Comparison of ENCODE assay signal across 8 mouse cellular contexts in genomic region chr12:85825361-85825760, GRCm38 (mm10). TPM values are rescaled to one million over a fixed set of nuclear protein-coding genes. Genes with fewer than 3 reads are reported as not detected.
A peak's percentile ranks its signal among the peaks of the same experiment; 100 is the strongest.
DNase-seq lines count a peak whose midpoint lies in the region; ATAC-seq and TF ChIP-seq lines count a peak whose summit lies in the region.

No protein-coding gene starts in this region.

- ATAC-seq in hindbrain, postnatal 0 days: no peak
- ATAC-seq in erythroid progenitor cell, adult 5-6 weeks (replicated peaks; ENCODE audit: low FRiP score, poor library complexity, severe bottlenecking): no peak

- no peak for DNase-seq in left cerebral cortex, adult 2 months (ENCODE audit: extremely low spot score in 1 of 2, low spot score in 2 of 2)
- DNase-seq in left cerebral cortex, postnatal 10 days (ENCODE audit: extremely low spot score in 1 of 2, low spot score in 2 of 2): no peak
- peak; percentile 9 for DNase-seq in hindbrain, postnatal 0 days (ENCODE audit: low spot score)
- DNase-seq in adrenal gland, postnatal 14 days: no peak
- no peak for DNase-seq in kidney, adult 9 months

- no peaks in the 10 kb centered on the region for H3K27me3 ChIP-seq in hindbrain, postnatal 0 days (ENCODE audit: insufficient read depth, low read length)
- no peaks in the 10 kb centered on the region for H3K27me3 ChIP-seq in myocyte (ENCODE audit: control insufficient read depth, insufficient read depth, insufficient read length)

- peak overlapping the region; percentile 96 for H3K27ac ChIP-seq in left cerebral cortex, adult 2 months
- peak overlapping the region; percentile 32; the same call in 1 of the 2 replicates for H3K27ac ChIP-seq in cortical plate, adult 2 months (ENCODE audit: insufficient read depth, low read length)
- H3K27ac ChIP-seq in hindbrain, postnatal 0 days: peak overlapping the region; percentile 92

- H3K4me3 ChIP-seq in left cerebral cortex, adult 2 months: peak overlapping the region; percentile 59
- peak overlapping the region; percentile 47 for H3K4me3 ChIP-seq in cortical plate, adult 2 months (ENCODE audit: insufficient read depth, low read length)
- peak overlapping the region; percentile 55 for H3K4me3 ChIP-seq in hindbrain, postnatal 0 days (ENCODE audit: low read length)
- peak overlapping the region; percentile 74 for H3K4me3 ChIP-seq in myocyte

- peaks cover 1% of the 10 kb centered on the region; the same call in 1 of the 2 replicates for H3K4me1 ChIP-seq in cortical plate, adult 2 months (ENCODE audit: control insufficient read depth, insufficient read depth, low read length)
- peaks cover 5% of the 10 kb centered on the region; the same call in 1 of the 2 replicates for H3K4me1 ChIP-seq in hindbrain, postnatal 0 days (ENCODE audit: insufficient read depth, low read length)

- no peak for TF ChIP-seq POLR2A in cortical plate, adult 2 months (IDR thresholded peaks at IDR 0.05; ENCODE audit: extremely low read depth, insufficient read depth, low read length)
- no peak for TF ChIP-seq POLR2A in myocyte (IDR thresholded peaks at IDR 0.05; ENCODE audit: insufficient read length, low read depth)

- H3K9me3 ChIP-seq in hindbrain, postnatal 0 days (ENCODE audit: low read length): no peaks in the 10 kb centered on the region

- intact Hi-C loops in left cerebral cortex, adult 2 months (cut with DNase I): no loop called here
- intact Hi-C loops in left cerebral cortex, postnatal 10 days (cut with DNase I): no loop called here

- peak overlapping the region; percentile 81 for H3K4me2 ChIP-seq in hindbrain, postnatal 0 days (ENCODE audit: low read depth, low read length)
- H3K4me2 ChIP-seq in myocyte (ENCODE audit: low read depth): peak overlapping the region; percentile 98

- H3K9ac ChIP-seq in hindbrain, postnatal 0 days (replicated peaks; ENCODE audit: low read length): peak overlapping the region; percentile 81

- peaks cover 39% of the 10 kb centered on the region for H3K79me2 ChIP-seq in myocyte (ENCODE audit: control insufficient read depth, insufficient read depth)

- WGBS in hindbrain, postnatal 0 days: 10% methylated on average over 8 of the region's 8 CpGs

- peak overlapping the region; percentile 70 for H3ac ChIP-seq in myocyte (ENCODE audit: control insufficient read depth, insufficient read length)

- H3K36me3 ChIP-seq in hindbrain, postnatal 0 days (ENCODE audit: insufficient read depth, low read length): peaks cover 10% of the 10 kb centered on the region; the same call in 1 of the 2 replicates
- H3K36me3 ChIP-seq in myocyte (ENCODE audit: control insufficient read depth, insufficient read depth): peaks cover 25% of the 10 kb centered on the region

- TF ChIP-seq CTCF in left cerebral cortex, adult 2 months (IDR thresholded peaks at IDR 0.05): no peak
- no peak for TF ChIP-seq CTCF in cortical plate, adult 2 months (IDR thresholded peaks at IDR 0.05; ENCODE audit: extremely low read depth, insufficient read depth, low read length)
- no peak for TF ChIP-seq CTCF in hindbrain, postnatal 0 days (IDR thresholded peaks at IDR 0.05; ENCODE audit: low read depth)

TF ChIP-seq in myocyte, 11 proteins besides CTCF, POLR2A, EP300 and RAD21:
- TF ChIP-seq POLR2AphosphoS2 (IDR thresholded peaks at IDR 0.05; ENCODE audit: insufficient read length, low read depth) (no peak), MYOG (IDR thresholded peaks at IDR 0.05; ENCODE audit: control insufficient read depth in 1 of 3, insufficient read depth in 1 of 3, insufficient read length in 2 of 3, low read depth in 2 of 3) (no peak), TCF12 (IDR thresholded peaks at IDR 0.05; ENCODE audit: insufficient read depth, poor library complexity, severe bottlenecking) (no peak), TCF3 (IDR thresholded peaks at IDR 0.05; ENCODE audit: insufficient read length, low read depth) (no peak), E2F4 (IDR thresholded peaks at IDR 0.05; ENCODE audit: insufficient read depth) (no peak), MAX (IDR thresholded peaks at IDR 0.05; ENCODE audit: low read depth) (no peak), CEBPB (IDR thresholded peaks at IDR 0.05; ENCODE audit: insufficient read depth, poor library complexity, severe bottlenecking) (no peak), REST (IDR thresholded peaks at IDR 0.05; ENCODE audit: insufficient read depth, insufficient read length) (no peak), MYOD1 (IDR thresholded peaks at IDR 0.05; ENCODE audit: control insufficient read depth in 1 of 3, insufficient read length in 2 of 3, low read depth in 2 of 3) (no peak), USF1 (IDR thresholded peaks at IDR 0.05; ENCODE audit: low read depth) (no peak), SRF (IDR thresholded peaks at IDR 0.05; ENCODE audit: control insufficient read depth, insufficient read length, low read depth) (no peak)

RNA-seq across cellular contexts. Expression of gene Ttll5, which starts 0.9 kb away (rescaled TPM):
- 10 to 100 TPM; 45.4 to 47.7 TPM for total RNA-seq in left cerebral cortex, adult 2 months (2021)
- total RNA-seq in left cerebral cortex, postnatal 10 days (2021): 10 to 100 TPM; 29.7 to 38.6 TPM
- polyA plus RNA-seq in cortical plate, adult 2 months (2012; rRNA removed): 30.6 and 31.2 TPM in 2 replicates
- 10.2 and 23.9 TPM in 2 replicates for total RNA-seq in hindbrain, postnatal 0 days (2014; rRNA removed)
- polyA plus RNA-seq in hindbrain, postnatal 0 days (2015; fragmentation: Nextera tagmentation; extraction: Ambion mirVana): 10.4 and 12.2 TPM in 2 replicates
- 36.2 TPM for polyA plus RNA-seq in myocyte (2012; fragmentation: generic; extraction: Trizol)
- 18.0 and 21.9 TPM in 2 replicates for total RNA-seq in adrenal gland, postnatal 14 days (2021)
- total RNA-seq in erythroid progenitor cell, adult 5-6 weeks (2015; ENCODE audit: low replicate concordance): 38.9 and 57.8 TPM in 2 replicates
- total RNA-seq in erythroid progenitor cell, adult 5-6 weeks (2017; ENCODE audit: low replicate concordance): 28.6 and 52.0 TPM in 2 replicates

RNA-seq across cellular contexts. Expression of gene Erg28, which starts 1.0 kb away (rescaled TPM):
- 10 to 100 TPM; 48.9 to 51.8 TPM for total RNA-seq in left cerebral cortex, adult 2 months (2021)
- 10 to 100 TPM; 60.5 to 65.9 TPM for total RNA-seq in left cerebral cortex, postnatal 10 days (2021)
- polyA plus RNA-seq in cortical plate, adult 2 months (2012; rRNA removed): 54.5 and 59.0 TPM in 2 replicates
- total RNA-seq in hindbrain, postnatal 0 days (2014; rRNA removed): 79.8 and 96.2 TPM in 2 replicates
- 105 and 116 TPM in 2 replicates for polyA plus RNA-seq in hindbrain, postnatal 0 days (2015; fragmentation: Nextera tagmentation; extraction: Ambion mirVana)
- 38.5 TPM for polyA plus RNA-seq in myocyte (2012; fragmentation: generic; extraction: Trizol)
- 28.5 and 29.1 TPM in 2 replicates for total RNA-seq in adrenal gland, postnatal 14 days (2021)
- 41.8 and 49.5 TPM in 2 replicates for total RNA-seq in erythroid progenitor cell, adult 5-6 weeks (2015; ENCODE audit: low replicate concordance)
- total RNA-seq in erythroid progenitor cell, adult 5-6 weeks (2017; ENCODE audit: low replicate concordance): 20.9 and 24.5 TPM in 2 replicates

Comparison
In these comparisons a context has a peak if more than half of its experiments do, and no peak if none do; other contexts are left out.
1. H3K27ac ChIP-seq: peak in every context shown above with its lines; median percentile 96 in left cerebral cortex, adult 2 months; 92 in hindbrain, postnatal 0 days; 32 in cortical plate, adult 2 months.